Mouse (Mus musculus): ENCODE results near the gene Tenm4.

GRCm38 (mm10) chr7:96341479-96341878, 170.4 kb downstream of the Tenm4 start:
- TF ChIP-seq CTCF (IDR thresholded peaks at IDR 0.05): no peak
- TF ChIP-seq EP300 (IDR thresholded peaks at IDR 0.05): no peak

All from lung, postnatal 0 days (tissue).